Mouse (Mus musculus) G1E-ER4 (cell line): ENCODE measurements around the gene Dnajc13. TPM values are rescaled to one million over a fixed set of nuclear protein-coding genes. Genes with fewer than 3 reads are reported as not detected.

Experiments used
- GATA1 ChIP-seq: IDR thresholded peaks from one replicate; pipeline ENCODE4 v1.8.0; 2012; ENCODE audit warnings: low read length, inconsistent platforms
- polyA plus RNA-seq: library from polyadenylated mRNA; stranded (reverse); fragments of >175 nt; gene quantifications from 2 replicates; pipeline ENCODE4 v1.2.3, GENCODE M21; 2012

Dnajc13 gene
- polyA plus RNA-seq, 1 experiment, result 86.7 TPM

DNA sequence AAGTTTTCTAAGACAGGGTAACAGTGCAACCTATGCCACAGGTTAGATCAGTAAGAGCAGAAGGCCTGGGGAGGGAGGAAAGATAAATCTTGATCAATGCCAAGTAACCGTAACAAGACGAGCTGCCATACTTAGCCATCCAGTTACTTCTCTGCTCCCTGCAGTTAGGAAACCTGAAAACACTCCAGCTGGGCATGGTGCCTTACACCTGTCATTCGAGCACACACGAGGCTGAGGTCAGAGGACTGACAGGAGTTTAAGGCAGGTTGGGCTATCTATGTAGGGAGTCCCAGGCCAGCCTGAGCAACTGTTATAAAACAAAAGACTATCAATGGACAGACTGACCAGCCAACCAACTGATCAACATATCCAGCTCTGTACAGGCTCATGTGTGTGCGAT lies 96.8 kb downstream of the Dnajc13 start:
- no peak for TF ChIP-seq GATA1

DNA sequence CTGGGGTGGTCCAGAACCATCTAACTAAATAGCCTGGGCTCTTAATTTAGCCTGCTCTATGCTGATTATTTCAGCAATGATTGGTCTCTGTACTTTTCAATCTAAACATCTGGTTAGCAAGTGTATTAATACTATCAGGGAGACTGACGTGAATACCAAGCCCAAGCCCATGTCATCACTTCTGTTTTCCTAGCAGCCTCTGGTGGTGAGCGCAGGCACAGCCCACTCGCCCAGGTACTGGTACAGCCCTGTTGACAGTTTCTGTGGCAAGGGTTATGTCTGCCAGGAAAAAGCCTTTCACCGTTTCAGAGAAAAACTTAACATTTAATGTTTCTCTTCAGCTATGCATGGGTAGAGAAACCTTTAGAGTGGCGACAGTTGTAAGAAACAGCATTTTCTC lies 98.5 kb downstream of the Dnajc13 start:
- TF ChIP-seq GATA1, result no peak

DNA sequence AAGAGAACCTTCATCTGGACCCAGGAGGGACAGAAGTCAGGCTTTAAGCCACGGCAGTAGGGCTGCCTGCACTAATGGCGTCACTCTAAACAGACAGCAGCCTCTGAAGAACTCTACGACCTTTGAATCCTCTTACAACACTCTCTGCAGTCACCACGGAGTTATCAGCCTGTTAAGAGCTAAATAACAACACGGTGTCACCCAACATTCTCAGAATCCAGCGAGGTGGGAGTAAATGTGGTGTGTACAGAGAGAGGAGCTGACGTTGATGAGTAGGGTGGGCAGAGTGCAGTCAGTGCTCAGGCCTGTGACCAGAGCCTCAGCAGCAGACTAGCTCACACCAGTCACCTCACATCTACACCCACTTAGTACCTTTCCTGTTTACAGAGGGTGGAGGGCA lies 101.6 kb downstream of the Dnajc13 start:
- TF ChIP-seq GATA1, result no peak

DNA sequence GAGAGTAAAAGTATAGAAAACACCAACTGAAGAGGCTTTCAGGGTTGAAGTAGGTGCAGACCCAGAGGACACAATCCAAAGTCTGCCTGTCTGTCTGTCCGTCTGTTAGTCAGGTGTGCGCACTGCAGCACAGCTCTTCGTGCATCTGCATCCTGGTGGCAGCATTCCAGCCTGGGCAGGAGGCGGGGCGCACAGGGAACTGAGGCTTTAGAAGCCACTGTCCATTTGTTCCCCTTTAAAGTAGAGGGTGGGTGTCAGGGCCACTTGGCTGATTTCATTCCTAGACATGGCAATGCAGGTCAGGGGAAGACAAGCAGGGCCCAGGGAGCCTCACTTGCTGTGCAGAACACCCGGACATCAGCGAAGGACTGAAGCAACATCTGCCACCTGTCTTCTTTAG lies 105.4 kb downstream of the Dnajc13 start:
- no peak for TF ChIP-seq GATA1

DNA sequence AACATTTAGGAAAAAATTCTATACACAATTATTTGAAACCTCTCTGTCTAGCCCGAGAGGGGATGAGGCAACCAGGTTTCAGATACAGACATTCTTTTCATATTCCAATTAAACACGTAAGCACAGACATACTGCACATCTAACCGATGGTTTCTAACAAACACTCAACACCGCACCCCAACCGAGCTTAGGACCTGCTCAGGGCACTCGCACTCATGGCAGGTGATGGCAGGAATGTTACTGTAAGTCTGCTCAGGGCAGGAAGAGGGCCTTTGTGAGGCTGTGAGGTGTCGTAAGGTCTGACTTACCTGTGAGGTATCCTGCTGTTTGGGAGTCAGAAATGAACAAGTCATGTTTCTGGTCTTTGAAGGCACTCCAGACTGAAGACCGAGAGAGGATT lies 106.2 kb downstream of the Dnajc13 start:
- no peak for TF ChIP-seq GATA1

DNA sequence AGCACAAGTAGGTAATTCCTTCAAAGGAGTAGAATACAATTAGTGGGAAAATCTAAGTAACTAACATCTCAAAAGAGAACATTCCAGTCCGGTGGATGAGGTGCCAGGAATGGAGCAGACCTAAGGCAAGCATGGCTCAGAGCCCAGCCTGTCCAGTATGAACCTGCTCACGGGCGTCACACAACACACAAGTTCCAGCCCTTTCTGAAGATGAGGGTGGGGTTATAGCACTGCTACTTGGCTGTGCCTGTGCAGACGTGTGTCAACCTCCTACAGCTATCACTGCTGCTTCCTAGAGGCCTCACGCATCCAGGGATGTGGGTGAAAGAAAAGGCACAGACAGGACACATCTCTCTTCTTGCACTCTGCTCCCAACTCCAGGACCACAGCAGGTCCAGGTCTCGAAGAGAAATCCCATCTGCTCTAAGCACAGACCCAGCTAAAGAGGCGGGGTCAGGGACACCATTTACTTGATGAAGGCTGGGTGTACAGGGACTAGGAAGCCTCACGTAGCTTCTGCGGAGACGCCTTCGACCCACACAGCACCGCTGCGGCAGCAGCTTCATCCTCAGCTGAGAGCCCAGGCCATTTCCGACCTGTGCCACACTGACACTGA lies 107.5 kb downstream of the Dnajc13 start:
- no peak for TF ChIP-seq GATA1

DNA sequence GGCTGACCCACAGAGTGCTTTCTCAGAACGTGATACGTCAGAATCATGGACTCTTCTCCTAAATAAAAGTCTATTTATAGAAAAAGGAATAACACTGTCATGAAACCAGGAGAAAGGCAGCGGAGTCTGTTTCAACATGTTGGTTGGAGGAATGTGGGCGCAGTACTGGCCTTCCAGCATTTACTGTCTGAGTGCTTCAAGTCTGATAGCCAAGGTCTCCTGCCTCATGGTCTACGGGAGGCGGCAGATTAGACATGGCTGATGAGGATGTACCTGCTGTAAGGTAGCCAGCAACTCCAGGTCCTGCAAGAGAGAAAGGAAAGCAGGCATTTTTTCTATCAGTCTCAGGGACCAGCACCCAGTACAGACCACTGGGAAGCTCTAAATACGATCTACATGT lies 110.6 kb downstream of the Dnajc13 start:
- no peak for TF ChIP-seq GATA1

DNA sequence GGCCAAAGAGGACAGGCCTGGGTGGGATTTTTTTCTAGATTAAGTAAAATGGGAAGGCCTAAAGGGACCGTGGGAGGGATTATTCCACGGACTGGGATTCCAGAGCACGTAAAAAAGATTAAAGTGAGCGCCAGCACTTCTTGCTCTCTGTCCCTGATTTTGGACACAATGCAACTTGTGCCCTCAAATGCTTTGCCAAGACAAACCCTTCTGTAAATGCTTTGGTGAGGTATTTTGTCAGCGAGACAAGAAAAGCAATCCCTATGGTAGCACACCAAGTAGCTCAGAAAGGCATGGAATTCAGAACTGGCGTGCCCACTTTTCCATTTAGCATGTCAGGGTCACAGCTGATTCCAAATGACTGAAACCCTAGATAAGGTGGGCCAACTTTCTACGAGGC lies 113.8 kb downstream of the Dnajc13 start:
- TF ChIP-seq GATA1, result no peak

DNA sequence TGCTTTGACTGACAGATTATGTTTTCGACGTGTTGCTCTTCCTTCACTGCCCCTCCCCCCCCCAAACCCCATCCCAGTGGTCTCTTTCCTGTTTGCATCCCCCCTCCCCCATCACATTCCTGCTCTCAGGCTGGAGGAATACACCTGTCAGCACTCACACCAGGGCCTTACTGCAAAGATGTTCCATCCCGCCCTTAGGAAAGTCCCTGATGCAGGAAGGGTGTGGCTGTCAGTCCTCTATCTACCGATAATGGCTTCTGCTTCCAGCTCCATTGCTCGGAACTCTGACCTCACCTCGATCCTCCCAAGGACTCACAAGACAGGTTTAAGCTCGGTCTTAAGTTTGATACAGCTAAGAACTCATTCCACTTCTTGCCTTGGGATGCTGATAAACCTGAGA lies 116.0 kb downstream of the Dnajc13 start:
- no peak for TF ChIP-seq GATA1

DNA sequence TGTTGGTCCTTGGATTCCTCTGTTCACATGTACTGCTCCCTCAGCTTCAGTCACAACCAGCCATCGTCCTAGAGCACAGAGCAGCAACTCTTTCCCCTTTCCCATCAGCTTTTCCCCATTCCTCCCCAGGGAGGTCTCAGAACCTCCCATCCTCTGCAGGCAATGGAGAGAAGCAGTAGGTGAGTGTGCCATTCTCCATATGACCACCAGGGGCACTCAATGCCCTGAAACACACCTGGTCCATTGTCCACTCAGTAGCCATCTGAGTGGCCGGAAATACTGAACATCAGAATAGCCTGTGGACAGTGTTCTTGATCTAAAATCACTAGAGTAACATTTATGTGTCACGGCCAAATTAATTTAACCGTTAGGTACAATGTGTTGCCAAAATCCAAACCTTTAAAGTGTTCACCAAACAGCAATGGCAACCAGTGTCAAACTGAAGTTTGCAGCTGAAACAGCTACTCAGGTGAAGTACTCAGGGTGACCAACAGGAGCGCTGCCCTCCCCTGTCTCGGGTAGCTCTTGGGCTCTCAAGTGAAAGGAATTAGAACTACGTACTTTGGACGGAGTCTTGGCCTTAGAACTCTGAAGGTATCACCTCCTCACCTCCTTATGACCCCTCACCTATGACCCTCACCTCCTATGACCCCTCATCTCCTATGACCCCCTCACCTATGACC lies 118.3 kb downstream of the Dnajc13 start:
- no peak for TF ChIP-seq GATA1

DNA sequence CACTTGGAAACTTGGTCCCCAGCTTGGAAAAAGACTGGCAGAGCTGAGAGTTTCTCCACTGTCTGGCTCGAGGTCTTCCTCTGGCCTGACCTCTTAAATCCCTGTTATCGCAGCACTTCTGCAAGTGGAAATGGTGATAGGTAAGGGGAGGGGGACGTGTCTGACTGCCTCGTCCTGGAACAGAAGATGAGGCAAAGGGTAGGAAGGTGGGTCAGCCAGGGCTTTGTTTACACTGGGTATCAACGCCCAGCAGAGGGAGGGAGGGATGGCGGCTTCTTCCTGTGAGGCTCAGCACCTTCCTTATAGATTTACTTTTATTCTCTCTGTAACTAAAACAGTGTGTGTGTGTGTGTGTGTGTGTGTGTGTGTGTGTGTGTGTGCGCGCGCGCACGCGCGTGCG lies 119.9 kb downstream of the Dnajc13 start:
- no peak for TF ChIP-seq GATA1

DNA sequence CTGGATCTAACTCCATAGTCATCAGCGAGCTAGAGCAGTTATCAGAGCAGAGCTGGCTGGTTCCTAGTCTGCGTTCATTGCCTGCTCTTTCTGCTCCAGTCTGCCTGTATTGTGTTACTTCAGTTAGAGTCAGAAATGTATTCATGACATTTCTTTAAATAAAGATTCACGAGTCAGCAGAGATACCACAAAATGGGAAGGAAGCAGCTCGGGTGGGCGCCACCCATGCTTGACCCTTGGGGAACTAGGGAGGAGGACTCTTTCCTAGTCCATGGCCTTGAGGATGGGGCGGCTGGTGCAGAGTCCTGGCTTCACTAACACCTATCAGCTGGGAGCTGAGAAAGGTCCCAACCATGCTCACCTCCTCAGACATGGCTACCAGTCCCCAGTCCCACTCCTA lies 122.4 kb downstream of the Dnajc13 start:
- TF ChIP-seq GATA1, result no peak

DNA sequence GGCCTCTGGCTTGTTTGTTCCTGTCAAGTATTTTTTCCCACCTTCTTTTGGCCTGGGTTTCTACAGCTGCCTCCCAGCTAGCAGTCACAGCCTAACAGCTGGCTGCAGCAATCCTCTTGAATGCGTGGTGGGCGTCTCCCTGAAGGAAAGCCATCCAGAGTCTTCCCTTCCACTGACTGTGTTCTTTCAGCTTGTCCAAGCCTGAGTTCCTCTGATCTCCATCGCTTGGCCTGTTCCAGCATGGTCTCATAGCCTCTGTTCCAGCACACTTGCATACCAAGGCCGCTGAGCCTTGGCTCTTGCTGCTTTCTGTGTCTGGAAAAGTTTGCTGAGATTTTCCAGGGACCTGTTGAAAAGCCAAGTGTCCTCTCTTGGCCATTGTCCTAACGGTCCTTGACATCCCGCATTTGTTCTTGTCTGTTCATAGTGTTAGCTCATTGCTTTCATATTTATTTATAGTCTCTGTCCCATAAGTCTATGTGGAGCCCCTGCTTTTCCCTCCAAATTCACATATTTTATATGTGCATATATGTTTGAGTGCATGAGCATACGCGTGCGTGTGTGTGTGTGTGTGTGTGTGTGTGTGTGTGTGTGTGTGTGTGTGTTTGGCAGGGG lies 132.5 kb downstream of the Dnajc13 start:
- TF ChIP-seq GATA1, result no peak

DNA sequence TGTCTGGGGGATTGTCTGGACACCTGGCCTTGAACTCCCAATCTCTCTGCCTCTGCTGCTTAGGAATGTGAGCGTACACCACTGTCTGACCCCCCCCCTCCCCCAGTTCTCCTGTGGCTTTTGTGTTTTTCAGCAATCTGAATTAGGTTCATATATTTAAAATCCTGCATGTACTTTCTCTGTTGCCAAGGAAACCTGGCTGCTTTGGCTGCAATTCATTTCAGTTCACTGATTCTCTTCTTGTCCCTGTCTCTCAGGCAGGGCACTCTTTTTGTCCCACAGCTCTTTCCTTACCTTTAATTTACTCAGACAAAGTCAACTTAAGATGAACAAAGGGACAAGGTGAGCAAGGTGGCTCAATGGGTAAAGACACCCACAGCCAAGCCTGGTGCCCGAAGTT lies 134.6 kb downstream of the Dnajc13 start:
- TF ChIP-seq GATA1, result no peak

DNA sequence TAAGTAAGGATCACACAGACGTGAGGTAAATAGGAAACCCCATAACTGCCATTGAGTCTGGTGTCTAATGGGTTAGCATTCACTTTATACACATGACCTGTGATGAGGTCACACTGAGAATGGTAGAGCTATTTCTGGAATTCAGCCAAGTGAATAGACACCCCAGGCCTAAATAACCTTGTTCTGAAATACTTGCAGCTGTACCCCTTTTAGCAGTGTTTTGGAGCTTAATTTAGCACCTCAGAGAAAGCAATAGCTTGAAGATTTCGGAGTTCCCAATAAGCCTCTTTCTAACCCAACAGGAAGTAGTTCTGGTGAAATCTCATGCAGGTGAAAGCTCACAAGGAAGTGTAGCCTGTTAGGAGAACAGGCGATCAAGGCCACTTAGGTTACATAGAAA lies 135.9 kb downstream of the Dnajc13 start, which contains the start of gene Ackr4:
Gene Ackr4, minus strand, starts transcription at position 101 of the 400 bp plus-strand sequence.
- TF ChIP-seq GATA1, result no peak

DNA sequence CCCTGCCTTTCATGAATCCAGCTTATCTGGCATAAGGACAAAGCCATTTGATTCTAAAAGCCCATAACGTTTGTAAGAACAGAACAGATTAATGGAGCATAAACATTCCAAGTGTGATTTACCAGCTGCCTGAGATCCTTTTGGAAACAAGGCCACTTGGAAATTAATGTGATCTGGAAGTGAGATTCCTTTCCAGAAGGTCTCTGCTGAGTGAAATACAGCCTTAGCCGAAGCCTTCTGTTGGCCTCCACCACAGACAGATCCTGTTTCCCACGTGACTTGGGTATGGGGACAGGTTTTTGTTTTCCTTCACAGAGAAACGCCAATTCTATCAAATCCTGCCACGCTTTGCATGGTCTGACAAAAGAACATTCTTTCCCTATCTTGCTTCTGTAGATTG lies 139.1 kb downstream of the Dnajc13 start:
- no peak for TF ChIP-seq GATA1

DNA sequence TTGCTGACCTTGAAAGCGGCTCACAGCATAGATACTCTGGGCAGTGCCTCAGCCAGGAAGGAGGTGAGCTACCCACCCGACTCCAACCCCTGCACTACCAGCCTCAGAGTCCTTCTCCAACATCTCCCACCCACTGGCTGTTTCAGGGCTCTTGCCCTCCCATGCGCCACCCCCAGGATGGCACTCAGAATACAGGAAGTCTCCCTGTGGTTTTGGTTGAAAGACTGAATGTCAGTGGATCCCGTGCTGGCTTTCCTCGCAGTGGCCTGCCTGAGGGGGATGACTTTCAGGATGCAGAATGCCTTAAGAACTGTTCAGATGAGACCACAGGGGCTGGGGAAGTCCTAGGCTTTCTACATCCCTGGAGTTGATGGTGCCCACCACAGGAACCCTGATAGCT lies 139.6 kb downstream of the Dnajc13 start:
- TF ChIP-seq GATA1, result no peak
